In genomic region chr2:120099886-120100285, GRCm38 (mm10) we compare ENCODE assay signal across 9 mouse cellular contexts. TPM values are rescaled to one million over a fixed set of nuclear protein-coding genes. Genes with fewer than 3 reads are reported as not detected.
DNase-seq lines count a peak whose midpoint lies in the region; ATAC-seq lines count a peak whose summit lies in the region.
"Had no signal": no experiment of that assay in that cellular context is flagged by ENCODE, and none has a peak within 500 bp of the region (broad histone marks: within the 10 kb centered on the region; RNA-seq: fewer than 3 reads in every experiment).

No protein-coding gene starts in this region.

- no peaks in the 10 kb centered on the region for H3K36me3 ChIP-seq in limb, embryonic 13.5 days
- H3K36me3 ChIP-seq in limb, embryonic 10.5 days, result 0 out of 2 replicates have a peak, but pooled peaks cover 8% of the 10 kb centered on the region
- H3K36me3 ChIP-seq in intestine, embryonic 15.5 days, result no peaks in the 10 kb centered on the region
- H3K36me3 ChIP-seq: stomach, embryonic 15.5 days had no signal

- no peak overlapping the region for H3K4me3 ChIP-seq in limb, embryonic 13.5 days
- H3K4me3 ChIP-seq in limb, embryonic 10.5 days, result no peak overlapping the region
- H3K4me3 ChIP-seq in intestine, embryonic 15.5 days (replicated peaks), result no peak overlapping the region
- H3K4me3 ChIP-seq: stomach, embryonic 15.5 days had no signal

- no peak overlapping the region for H3K4me2 ChIP-seq in limb, embryonic 13.5 days (replicated peaks)
- H3K4me2 ChIP-seq in intestine, embryonic 15.5 days (replicated peaks), result no peak overlapping the region
- H3K4me2 ChIP-seq: stomach, embryonic 15.5 days had no signal

- H3K9me3 ChIP-seq in limb, embryonic 13.5 days, result no peaks in the 10 kb centered on the region
- no peaks in the 10 kb centered on the region for H3K9me3 ChIP-seq in limb, embryonic 10.5 days (replicated peaks)
- H3K9me3 ChIP-seq in intestine, embryonic 15.5 days, result no peaks in the 10 kb centered on the region
- H3K9me3 ChIP-seq: stomach, embryonic 15.5 days had no signal

- H3K9ac ChIP-seq in limb, embryonic 13.5 days, result no peak overlapping the region
- H3K9ac ChIP-seq in intestine, embryonic 15.5 days, result no peak overlapping the region
- H3K9ac ChIP-seq: stomach, embryonic 15.5 days had no signal

- H3K27me3 ChIP-seq in limb, embryonic 13.5 days, result no peaks in the 10 kb centered on the region
- no peaks in the 10 kb centered on the region for H3K27me3 ChIP-seq in limb, embryonic 10.5 days (ENCODE audit: low read depth, poor library complexity, severe bottlenecking)
- H3K27me3 ChIP-seq in intestine, embryonic 15.5 days (replicated peaks), result no peaks in the 10 kb centered on the region
- H3K27me3 ChIP-seq: stomach, embryonic 15.5 days had no signal

- 0 out of 2 replicates have a peak overlapping the region, but pooled peaks have one; percentile 22 for H3K27ac ChIP-seq in limb, embryonic 13.5 days
- H3K27ac ChIP-seq in limb, embryonic 10.5 days, result no peak overlapping the region
- peak overlapping the region; percentile 9; the same call in 1 of the 2 replicates for H3K27ac ChIP-seq in intestine, embryonic 15.5 days

- no peak for ATAC-seq in limb, embryonic 13.5 days (ENCODE audit: low FRiP score, low read depth)
- no peak for ATAC-seq in intestine, embryonic 15.5 days
- 0 out of 2 replicates have a peak, but pooled peaks have one; percentile 19 for ATAC-seq in neutrophil, adult 5-6 weeks (ENCODE audit: extremely low read depth, insufficient number of reproducible peaks, low FRiP score, poor library complexity, severe bottlenecking)

- DNase-seq in adrenal gland, adult (ENCODE audit: inconsistent age in 2 of 2, low spot score in 1 of 2), result peak; percentile 46 to 64
- DNase-seq in adrenal gland, adult 18-20 months (ENCODE audit: low spot score in 2 of 2), result no peak
- no peak for DNase-seq in limb, embryonic 10.5 days (ENCODE audit: low spot score)
- DNase-seq in embryo, embryonic 11 days, result no peak
- no peak for DNase-seq in ovary, adult 18-20 months (ENCODE audit: low spot score)

- peaks cover 23% of the 10 kb centered on the region for H3K4me1 ChIP-seq in limb, embryonic 13.5 days
- peaks cover 7% of the 10 kb centered on the region; the same call in 1 of the 2 replicates for H3K4me1 ChIP-seq in limb, embryonic 10.5 days
- H3K4me1 ChIP-seq in intestine, embryonic 15.5 days (replicated peaks), result peaks cover 9% of the 10 kb centered on the region

- WGBS in limb, embryonic 13.5 days, result 79% methylated on average over 3 of the region's 3 CpGs
- 89% methylated on average over 3 of the region's 3 CpGs for WGBS in limb, embryonic 10.5 days
- 86% methylated on average over 3 of the region's 3 CpGs for WGBS in intestine, embryonic 15.5 days

RNA-seq across cellular contexts. Expression of gene Ehd4, which starts 54.5 kb away (rescaled TPM):
- total RNA-seq in adrenal gland, adult 18-20 months (2021), result 10 to 100 TPM; 34.4 to 39.2 TPM
- polyA plus RNA-seq in limb, embryonic 13.5 days (2015; fragmentation: Nextera tagmentation; extraction: Ambion mirVana), result 40.4 and 47.4 TPM in 2 replicates
- 25.3 and 27.5 TPM in 2 replicates for polyA plus RNA-seq in limb, embryonic 10.5 days (2016; fragmentation: Nextera tagmentation; extraction: Ambion mirVana)
- polyA plus RNA-seq in intestine, embryonic 15.5 days (2015; fragmentation: Nextera tagmentation; extraction: Ambion mirVana), result 50.0 and 50.1 TPM in 2 replicates
- total RNA-seq in neutrophil, adult 5-6 weeks (2017), result 42.6 and 46.1 TPM in 2 replicates

Comparison
In these comparisons a context has a peak if more than half of its experiments do, and no peak if none do; other contexts are left out.
1. DNase-seq: peak in adrenal gland, adult (2 of 2); none in adrenal gland, adult 18-20 months (0 of 2), limb, embryonic 10.5 days (single experiment), embryo, embryonic 11 days (single experiment) and ovary, adult 18-20 months (single experiment).